Mouse (Mus musculus) retina, postnatal 7 days (tissue): Measurements from ENCODE around the gene Arhgap24.

Experiments
- DNase-seq: peaks from one replicate; pipeline ENCODE4 v3.0.0-alpha.2; 2012; ENCODE audit warnings: low read depth, low spot score

Gene Arhgap24

DNA sequence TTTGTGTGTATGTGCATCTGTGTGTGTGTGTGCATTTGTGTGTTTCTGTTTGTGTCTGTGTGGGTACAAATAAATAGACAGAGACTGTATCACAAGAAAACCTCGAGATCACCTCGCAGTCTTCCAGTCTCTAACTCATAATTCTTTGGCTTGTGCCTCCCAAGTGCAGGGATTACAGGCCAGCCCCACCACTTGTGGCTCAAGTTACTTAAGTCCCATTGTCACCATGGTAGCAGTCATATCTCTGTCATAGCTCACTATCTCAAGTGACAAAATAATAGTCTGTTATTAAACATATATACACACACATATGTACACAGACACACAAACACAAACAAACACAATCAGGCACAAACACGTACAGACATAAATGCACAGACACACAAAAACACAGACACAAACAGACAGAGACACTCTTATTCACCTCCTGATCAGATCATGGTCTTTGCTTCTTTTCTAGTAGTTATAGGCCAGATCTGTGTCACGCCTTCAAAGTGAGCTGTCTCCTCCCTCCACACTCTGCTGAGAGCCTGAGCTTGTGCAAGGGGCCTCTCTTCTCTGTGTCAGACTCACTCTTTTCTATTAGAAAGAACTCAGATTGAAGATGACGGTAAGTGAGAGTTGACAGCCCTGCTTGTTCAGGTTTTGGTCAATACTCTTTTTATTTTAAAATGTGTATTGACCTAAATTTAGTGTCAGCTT, 261.5 kb downstream of the Arhgap24 start:
- no peak for DNase-seq

DNA sequence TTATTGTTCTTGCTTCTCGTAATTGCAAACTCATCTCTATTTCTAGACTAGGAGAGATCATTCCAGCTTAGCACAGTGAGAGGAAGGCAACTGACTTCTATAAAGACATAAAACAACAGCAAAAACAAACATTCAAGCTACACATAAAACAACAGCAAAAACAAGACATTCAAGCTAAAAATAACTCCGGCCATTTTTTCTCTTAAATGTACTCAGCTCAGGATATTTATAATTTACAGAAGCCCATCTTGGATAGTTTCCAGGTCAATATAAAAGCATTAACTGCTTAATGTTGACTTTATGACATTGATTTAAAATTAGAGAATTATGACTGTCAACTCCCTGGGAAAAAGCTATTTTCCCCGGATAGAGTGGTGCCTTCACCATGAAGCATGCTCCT, 262.2 kb downstream of the Arhgap24 start:
- no peak for DNase-seq

DNA sequence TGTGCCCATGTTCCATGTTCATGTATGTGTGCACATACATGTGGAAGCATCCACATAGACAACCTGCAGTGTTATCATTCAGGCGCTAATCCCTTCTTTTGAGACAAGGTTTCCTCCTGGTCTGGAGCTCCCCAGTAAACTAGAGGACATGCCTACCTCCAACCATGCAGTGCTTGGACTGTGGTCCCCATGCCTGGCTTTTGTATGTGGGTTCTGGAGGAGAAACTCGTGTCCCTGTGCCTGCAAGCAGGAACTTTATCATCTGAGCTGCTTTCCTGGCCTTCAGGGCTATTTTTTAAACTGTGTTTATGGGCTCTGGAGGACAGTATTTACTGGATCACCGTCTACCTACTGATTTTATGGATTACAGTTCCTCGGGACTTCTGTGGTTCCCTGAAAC, 262.9 kb downstream of the Arhgap24 start:
- no peak for DNase-seq

DNA sequence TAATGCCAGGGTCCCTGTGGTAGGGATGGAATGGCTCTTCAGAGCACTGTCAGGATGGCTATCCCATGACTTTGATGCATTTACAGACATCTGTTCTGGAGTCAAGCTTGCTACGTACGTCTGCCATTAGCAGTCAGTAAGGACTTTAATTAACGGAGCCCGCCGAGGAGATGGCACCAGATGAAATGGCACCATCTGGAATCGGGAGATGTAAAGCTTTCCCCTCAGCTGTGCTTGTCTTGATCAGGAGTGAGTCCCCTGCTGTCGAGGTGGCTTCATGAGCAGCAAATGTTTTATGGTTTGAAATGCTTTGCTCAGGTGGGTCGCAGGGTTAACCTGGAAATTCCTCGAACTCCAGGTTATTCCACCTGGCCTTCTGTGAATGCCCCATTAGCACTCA, 267.0 kb downstream of the Arhgap24 start:
- DNase-seq: no peak

DNA sequence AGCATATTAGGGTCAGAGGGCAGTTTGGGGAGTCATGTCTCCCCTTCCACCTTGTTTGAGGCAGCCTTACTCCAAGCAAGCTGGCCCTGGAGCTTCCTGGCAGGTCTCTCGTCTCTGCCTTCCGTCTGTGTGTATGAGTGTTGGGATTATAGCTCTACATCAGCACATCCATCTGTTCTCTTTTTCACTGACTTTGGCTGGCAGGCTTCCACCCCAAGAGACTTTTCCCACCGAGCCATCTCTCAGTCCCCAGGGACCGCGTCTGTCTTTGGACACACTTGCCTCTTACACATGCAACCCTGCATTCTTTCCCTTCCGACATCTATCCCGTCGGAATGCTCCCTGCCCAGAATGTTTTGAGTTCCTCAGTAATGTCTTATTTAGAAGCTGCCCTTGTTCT, 267.8 kb downstream of the Arhgap24 start:
- DNase-seq: no peak

DNA sequence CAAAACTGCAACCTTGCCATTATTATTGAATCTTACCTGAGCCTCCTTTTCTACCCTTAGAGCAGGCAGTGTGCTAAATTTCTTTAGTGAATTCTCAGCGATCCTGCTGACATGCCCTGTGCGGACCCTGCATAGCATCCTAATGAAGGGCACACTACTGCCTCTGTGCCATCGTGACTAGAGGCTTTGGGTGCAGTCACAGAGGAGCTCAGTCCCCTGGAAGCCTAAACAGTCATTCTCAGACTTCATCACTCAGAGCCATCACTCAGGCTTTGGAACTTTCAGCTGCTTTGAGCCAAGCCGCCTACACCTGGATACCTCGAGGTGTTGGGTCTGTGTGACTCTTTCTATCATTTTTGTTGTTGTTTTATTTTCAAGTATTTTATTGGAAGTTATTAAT, 269.5 kb downstream of the Arhgap24 start:
- no peak for DNase-seq

DNA sequence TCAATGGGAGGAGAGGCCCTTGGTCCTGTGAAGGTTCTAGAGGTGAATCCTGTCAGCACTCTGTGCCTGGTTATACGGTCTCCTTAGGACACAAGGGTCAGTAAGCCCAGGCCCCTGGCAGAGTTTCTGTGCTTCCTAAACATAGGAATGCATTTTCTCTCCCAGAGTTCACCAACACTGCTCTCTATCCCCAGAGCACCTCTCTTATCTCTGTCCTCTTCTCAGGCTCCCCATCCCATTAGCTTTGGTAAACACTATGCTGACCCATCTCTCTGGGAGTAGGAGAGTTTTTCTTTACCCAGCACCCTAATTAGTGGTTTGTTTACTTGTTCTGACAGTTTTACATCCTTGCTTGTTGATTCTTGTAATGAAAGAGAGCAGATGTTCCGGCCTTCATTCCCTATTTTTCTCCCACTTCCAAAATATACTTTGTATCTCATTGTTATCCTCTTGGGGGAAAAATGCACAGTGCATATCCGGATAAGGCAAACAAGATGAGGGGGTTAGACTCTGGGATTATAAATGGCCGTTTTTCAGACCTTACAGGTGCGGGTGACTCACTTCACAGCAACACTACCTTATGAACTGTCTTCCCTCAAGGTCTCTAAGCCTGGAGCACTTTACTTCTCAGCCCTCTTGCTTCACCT, 270.6 kb downstream of the Arhgap24 start:
- no peak for DNase-seq

DNA sequence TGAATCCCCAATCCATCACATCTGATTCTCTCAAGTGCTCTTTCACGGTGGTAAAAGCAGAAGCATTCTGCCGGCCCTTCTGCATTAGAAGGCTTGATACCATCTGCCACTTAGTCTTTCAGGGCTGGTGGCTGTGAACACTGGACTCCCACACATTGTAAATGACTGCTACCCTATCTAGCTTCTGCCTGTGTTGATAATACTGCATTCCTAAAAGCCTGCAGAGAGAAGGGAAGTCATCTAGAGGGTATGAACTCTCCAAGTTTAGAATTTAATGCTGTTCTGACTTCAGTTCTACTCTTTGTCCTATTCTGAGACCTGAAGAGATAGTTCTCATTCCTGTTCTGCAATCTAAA, 271.1 kb downstream of the Arhgap24 start:
- DNase-seq: no peak

DNA sequence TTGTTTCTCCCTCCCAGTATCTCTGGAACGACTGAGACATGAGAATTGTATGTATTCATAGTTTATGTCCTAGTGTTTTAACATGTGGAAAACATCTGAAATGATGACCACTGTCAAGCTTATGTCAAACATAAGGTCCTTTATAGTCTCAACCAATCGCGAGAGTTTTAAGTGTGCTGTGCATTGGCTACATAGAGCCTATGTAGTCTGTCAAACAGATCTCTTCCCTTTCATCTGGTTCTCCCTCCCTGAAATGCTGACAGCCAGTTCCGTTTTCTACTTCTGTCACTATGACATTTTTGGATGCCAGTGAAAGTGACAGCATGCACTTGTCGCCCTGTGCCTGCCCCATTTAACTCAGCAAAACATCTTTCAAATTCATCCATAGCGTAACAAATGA, 275.8 kb downstream of the Arhgap24 start:
- DNase-seq: no peak

DNA sequence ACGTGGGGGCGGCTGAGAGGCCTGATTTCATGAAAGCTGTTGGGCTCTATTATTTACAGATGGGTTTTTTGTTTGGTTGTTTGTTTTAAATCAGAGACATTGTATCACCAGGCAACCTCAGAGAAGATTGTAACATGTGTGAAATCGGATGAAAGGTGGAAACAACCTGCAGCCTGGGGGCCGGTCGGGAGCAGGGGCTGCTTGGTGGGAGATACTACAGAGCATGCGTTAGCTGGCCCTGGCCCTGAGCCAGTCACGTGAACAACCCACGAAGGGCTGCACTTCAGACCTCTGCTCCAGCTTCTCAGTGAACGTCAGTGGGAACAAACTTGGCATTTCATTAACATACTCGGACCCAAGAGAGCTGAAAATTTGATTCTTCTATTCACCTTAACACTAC, 284.5 kb downstream of the Arhgap24 start:
- no peak for DNase-seq

DNA sequence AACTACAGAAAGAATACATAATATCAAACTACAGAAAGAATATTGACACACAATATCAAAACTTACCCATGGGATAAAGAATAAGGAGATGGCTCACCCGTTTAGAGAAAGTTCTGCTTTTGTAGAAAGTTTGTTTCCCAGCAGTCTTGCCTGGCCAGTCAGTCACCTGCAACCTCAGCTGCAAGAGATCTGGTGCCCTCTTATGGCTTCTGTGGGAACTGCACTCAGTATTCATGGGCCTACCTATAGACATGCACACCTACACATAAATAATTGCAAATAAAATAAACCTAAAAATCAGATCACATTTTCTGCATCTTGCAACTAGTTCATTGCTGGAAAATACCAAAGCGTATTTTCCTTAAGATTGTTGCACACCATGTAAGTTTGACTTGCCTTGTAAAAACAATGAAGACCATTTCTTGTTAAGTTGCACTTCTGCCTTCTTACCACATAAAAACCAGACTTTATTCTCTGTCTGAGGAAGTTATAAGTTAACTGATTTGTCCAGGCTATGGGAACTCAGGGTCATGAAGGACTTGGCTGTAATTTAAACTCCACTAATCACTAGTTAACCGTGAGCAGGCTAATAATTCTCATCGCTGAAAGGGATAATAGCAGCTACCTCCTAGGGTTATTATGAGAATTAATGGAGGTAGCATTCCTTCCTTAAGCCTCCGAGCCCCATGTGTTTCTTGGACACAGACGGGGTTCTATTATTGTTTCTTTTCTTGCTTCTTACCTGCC, 285.3 kb downstream of the Arhgap24 start:
- DNase-seq: peak; percentile 37

DNA sequence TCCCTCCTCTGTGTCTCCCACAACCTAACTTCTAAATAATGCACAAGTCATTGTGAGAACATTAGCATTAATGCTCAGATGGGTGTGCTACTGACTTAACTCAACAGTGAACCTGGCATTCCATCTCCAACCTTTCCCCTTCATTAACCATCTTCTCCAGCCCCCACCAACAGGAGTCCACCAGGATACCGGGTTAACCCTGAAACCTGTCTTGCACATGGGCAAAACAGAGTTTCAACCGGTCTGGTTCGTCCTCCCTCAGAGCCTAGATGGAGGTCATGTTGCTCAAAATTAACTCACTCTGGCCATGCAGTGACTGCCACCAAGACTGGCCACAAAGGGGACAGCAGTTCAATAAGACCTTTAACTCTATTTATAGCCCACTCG, 285.9 kb downstream of the Arhgap24 start:
- DNase-seq: no peak

DNA sequence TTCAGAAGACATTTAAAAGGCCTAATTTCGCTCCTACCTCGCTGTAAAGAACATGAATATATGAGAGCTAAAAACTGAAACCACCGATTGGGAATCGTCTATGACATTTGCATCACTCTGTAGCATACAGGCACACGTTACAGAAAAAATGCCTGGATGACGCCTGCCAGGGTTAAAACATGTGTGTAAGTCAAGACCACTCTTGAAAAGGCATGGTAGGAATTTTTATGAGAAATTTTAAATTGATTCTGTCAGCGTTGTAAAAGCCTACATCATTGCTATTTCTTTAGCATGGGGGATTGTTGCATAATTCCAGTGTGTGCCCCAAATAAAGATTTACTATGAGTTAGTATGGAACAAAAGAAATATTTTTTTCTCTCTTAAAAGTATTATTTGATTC, 286.6 kb downstream of the Arhgap24 start:
- no peak for DNase-seq

DNA sequence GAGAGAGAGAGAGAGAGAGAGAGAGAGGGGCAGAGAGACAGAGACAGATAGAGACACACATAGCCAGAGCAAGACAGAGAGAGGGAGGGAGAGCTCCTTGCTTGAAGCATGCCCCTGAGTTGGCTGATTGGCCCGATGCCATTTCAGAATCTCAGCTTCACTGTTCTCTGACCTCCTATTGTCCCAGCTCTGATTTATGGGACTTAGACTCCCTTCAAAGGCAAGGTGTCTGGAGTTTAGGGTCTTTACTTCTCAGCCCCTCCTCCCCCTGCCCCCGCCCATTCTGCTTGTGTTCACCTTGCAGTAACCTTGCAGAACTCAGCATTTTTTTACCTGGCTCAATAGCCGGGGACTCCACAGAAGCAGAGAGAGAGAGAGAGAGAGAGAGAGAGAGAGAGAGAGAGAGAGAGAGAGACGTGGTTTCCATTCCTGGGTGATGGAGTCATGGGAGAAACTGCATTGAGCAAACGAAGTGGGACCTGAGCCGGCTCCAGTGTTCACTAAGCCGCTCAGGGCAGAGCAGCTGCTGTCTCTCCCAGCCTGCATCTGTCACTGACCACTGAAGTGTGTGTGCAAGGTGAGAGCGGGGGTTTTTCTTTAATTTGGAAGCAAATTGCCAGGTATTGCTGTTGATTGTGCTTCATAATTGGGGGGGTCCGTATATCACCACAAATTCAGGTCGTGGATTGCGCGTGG, 287.3 kb downstream of the Arhgap24 start:
- DNase-seq: peak; percentile 56

DNA sequence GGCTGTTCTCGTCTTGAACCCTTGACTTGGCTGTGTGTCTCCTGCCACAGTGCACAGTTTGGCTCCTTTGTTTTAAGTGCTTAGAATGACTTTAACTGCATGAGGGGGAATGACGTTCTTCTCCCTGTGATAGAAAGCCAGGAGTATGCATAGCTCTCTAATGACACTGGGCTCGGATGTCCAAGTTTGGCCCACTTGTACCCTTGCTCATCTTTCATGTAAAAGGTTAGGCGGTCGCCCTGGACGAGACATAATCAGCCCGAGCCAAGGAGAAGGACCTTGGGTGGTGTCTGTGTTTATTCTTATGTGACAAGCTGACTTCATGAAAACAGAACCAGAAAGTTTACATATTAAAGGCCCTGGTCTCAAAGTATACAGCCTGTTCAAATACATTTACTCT, 289.4 kb downstream of the Arhgap24 start:
- no peak for DNase-seq

DNA sequence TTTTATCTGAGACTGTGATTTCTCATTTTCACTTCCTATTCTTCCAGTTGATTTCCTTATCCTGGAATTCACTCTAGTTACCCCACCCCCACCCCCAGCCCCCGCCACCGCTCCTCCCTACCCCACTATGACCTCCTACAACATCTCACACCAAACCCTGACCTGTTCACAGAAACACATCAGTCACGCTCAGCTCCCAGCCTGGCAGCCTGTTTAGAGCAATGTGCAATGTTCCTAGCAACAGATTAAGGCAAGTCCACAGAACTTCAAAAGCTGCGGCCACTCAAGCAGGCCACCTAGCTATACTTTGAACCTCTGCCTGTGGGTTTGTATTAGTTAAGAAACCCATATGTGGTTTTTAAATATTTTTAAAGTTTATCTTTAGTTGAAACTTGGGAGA, 293.3 kb downstream of the Arhgap24 start:
- DNase-seq: no peak

DNA sequence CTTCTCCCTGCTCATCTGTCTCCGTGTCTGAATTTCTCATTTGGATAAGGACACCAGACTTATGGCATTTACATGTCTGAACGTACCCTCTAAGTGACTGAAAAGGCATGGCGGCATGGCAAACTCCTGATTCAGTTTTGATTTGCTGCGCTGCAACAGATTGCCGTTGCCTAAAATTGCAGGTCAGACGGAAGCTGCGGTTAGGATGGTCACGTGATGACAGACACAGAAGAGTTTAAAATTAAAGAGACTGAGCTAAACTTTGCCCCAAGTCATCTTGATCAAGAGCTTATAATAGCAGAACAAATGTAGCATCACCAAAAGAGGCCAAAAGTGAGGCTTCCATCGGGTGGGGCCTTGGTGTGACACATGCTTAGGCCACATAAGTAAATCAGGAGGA, 296.1 kb downstream of the Arhgap24 start:
- DNase-seq: no peak

DNA sequence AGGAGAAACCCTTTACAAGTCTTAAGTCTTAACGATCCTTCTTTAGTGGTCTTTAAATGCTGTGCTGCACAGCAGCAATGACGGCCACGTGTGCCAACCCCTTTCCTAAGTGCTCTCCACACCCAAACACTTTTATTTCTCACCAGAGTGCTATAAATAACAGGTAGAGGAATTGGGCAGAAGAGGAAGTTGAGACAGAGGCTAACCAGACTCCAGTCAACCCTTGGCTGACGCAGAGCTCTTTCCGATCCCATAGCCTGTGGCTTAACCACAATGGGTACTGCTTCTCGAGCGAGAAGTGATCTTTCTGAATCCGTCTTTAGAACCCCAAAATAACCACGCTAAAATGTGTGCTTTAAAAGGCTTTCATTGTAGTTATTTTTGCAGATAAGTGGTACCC, 296.7 kb downstream of the Arhgap24 start:
- DNase-seq: no peak

DNA sequence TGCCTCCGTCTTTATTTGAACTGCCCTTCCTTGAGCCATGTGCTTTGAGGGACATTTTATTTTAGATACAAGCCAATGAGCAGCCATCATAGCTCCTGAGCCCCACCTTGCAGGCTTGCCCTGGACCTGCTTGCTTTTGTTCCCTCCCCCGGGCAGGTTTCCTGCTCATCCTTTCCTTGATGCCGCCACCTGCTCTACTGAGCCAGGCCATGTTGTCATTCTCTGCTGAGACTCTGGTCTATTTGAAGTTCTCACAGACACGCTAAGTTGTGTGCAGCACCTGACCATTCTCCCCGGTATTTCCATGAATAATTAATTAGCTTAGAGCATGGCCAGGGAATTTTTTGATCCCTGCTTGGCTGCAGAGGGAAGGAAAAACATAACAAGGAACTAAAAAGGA, 297.1 kb downstream of the Arhgap24 start:
- DNase-seq: no peak

DNA sequence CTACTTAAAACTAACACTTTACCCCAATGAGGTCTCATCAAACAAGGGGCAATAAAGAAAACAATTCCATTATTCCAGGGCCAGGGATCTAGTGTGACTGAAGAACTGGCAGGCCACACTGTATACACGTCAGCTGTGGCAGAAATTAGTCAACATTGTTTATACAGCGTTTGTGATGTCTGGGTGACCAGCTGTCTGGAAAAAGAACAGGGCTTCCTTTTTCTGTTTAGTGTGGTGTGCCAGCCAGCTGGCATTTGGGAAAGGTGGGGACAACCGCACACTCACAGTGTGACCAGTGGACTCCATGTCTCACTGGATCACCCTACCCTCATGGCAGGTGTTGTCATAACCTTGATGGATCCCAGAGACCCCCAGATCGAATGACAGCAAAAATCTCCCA, 302.4 kb downstream of the Arhgap24 start:
- DNase-seq: no peak

DNA sequence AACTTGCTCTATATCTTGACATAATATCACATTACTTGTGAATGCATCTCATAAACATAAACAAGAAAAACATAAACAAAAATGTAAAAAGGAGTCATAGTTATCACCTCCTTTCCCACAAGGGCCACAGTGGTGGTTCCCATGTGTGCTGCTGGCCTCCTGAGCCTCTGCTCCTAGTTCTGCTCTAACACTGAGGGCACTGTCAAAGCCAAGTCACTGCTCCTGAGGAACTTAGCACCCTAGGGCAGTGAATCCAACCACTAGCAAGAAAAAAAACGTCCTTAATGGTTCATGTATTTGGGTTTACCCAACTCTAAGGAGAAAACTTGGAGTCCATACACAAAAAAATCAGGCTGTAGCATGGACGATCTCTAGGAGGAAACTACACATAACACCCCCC, 304.9 kb downstream of the Arhgap24 start:
- no peak for DNase-seq

DNA sequence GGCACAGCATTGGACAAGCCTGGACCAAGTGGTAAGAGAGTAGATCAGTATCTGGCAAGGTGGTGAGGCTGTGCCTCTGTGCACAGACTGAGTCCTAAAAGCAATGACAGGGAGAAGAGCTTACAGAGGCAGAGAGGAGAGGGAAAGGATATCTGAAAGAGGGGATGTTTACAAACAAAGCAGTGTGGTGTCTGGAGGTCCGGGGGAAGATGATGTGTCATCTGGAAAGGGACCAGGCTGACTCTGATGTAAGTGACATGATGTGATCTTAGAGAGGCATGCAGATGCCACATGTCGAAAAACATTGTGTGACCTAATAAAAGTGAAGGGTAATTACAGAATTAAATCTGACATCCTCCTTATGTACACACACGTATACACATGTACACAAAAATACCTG, 307.2 kb downstream of the Arhgap24 start:
- DNase-seq: no peak

DNA sequence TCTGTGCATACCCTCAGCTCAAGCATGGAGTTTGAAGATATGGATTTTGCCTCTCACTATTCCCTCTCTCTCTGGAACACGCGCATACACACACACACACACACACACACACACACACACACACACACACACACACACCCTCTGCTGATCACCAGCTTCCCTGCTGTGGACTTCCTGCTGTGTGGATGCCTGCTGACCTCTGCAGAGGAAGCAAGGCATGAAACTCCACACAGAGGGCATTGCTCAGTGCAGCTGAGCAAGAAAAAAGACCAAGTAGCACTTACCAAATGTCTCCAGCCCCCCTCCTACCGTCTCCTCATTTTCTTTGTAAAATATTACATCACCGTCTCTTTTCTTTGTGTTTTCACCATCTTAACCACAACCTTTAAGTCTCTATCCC, 310.1 kb downstream of the Arhgap24 start:
- no peak for DNase-seq
